Mouse (Mus musculus) hindbrain, embryonic 15.5 days (tissue): Measurements from ENCODE around the gene Aff3. TPM values are rescaled to one million over a fixed set of nuclear protein-coding genes. Genes with fewer than 3 reads are reported as not detected.
A peak's percentile ranks its signal among the peaks of the same experiment; 100 is the strongest.

Source experiments
- ATAC-seq: fragments of 200-750 bp; cut with Nextera tagmentation; 2 replicates; pipeline ENCODE4 v1.8.0; 2017; ENCODE audit warnings: low read depth, moderate number of reproducible peaks, moderate TSS enrichment; ENCODE audit not compliant: low FRiP score
- H3K27ac ChIP-seq: fragments of 300-500 bp; sonication (generic); replicated peaks from 2 replicates; pipeline ENCODE4 v1.5.1; 2015; ENCODE audit warnings: mild to moderate bottlenecking, inconsistent platforms
- H3K27me3 ChIP-seq: fragments of 300-500 bp; sonication (generic); 2 replicates; pipeline ENCODE4 v1.6.1; 2015; ENCODE audit warnings: control low read depth, inconsistent platforms
- H3K36me3 ChIP-seq: fragments of 300-500 bp; sonication (generic); 2 replicates; pipeline ENCODE4 v1.6.1; 2015; ENCODE audit warnings: control low read depth, inconsistent platforms
- H3K4me1 ChIP-seq: fragments of 300-500 bp; sonication (generic); replicated peaks from 2 replicates; pipeline ENCODE4 v1.6.1; 2015; ENCODE audit warnings: control low read depth, inconsistent platforms
- H3K4me2 ChIP-seq: fragments of 300-500 bp; sonication (generic); 2 replicates; pipeline ENCODE4 v1.6.1; 2015; ENCODE audit warnings: moderate library complexity, mild to moderate bottlenecking, inconsistent platforms
- H3K4me3 ChIP-seq: fragments of 300-500 bp; sonication (generic); 2 replicates; pipeline ENCODE4 v1.5.1; 2015; ENCODE audit warnings: mild to moderate bottlenecking, inconsistent platforms
- H3K9ac ChIP-seq: fragments of 300-500 bp; sonication (generic); 2 replicates; pipeline ENCODE4 v1.6.1; 2015; ENCODE audit warnings: inconsistent platforms
- H3K9me3 ChIP-seq: fragments of 300-500 bp; sonication (generic); 2 replicates; pipeline ENCODE4 v1.6.1; 2016; ENCODE audit warnings: control low read depth, inconsistent platforms
- WGBS: fragments of 180-500 bp; shearing (Covaris S2); methylation state at CpG from one replicate; pipeline ENCODE4 v1.1.7; 2015; 5-methylcytosine and 5-hydroxymethylcytosine counted together
- polyA plus RNA-seq: library from polyadenylated mRNA; unstranded; fragments of >200 nt; fragmentation: Nextera tagmentation; extraction: Ambion mirVana; gene quantifications from 2 replicates; pipeline ENCODE4 v1.2.1, GENCODE M21; 2015

Aff3 gene
- polyA plus RNA-seq, 1 experiment from 2014 or later, result 33.4 TPM

DNA sequence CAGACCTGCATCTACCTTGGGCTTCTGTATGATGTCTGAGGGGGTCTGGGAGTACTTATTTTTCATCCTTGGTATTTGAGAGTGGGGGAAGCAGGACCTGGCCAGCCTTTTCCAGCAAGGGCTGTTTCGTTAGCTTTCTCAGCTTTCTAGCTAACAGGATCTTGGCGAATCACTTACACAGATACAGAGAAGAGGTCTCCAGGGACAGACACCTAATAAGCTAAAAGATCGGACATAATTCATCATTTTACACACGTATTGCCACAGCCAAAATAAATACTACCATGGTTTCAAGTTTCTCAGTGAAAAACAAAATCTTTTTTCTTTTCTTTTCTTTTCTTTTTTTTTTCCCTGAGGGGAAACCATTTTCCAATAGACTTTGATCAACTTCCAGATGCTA lies 354.7 kb downstream of the Aff3 start:
- 73% methylated on average over 4 of the region's 4 CpGs for WGBS
- Histone ChIP-seq H3K9me3 (no peaks in the 10 kb centered on the region), H3K4me2 (no peak overlapping the region), H3K9ac (no peak overlapping the region), H3K27ac (no peak overlapping the region), H3K4me3 (no peak overlapping the region), H3K36me3 (no peaks in the 10 kb centered on the region), H3K27me3 (no peaks in the 10 kb centered on the region), H3K4me1 (peaks cover 16% of the 10 kb centered on the region)
- ATAC-seq, result no peak

DNA sequence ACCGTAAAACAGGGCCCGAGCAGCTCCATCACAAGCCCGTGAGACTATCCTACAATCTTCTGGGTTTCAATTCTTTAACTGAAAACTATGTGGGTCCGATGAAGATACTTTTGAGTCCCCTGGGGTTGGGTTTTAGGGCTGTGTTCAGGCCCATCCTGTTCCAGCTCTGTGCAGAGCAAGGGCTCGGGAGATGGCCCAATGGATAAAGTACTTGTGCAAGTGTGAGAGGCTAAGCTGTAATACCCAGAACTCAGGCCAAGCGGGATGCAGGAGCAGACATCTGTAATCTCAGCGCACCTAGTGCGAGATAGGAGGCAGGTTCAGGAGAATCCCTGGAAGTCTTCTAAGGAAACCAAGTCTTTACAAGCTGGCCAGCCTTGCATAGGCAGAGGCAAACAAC lies 355.4 kb downstream of the Aff3 start:
- Histone ChIP-seq H3K27ac (no peak overlapping the region), H3K9ac (no peak overlapping the region), H3K4me1 (peaks cover 16% of the 10 kb centered on the region), H3K36me3 (no peaks in the 10 kb centered on the region), H3K4me2 (no peak overlapping the region), H3K4me3 (no peak overlapping the region), H3K27me3 (no peaks in the 10 kb centered on the region), H3K9me3 (no peaks in the 10 kb centered on the region)
- no peak for ATAC-seq
- WGBS, result 98% methylated on average over 8 of the region's 8 CpGs

- H3K36me3 ChIP-seq, result no peaks in the 10 kb centered on the region
- peak; percentile 49; the same call in 1 of the 2 replicates for ATAC-seq
- H3K4me3 ChIP-seq, result no peak overlapping the region
- no peaks in the 10 kb centered on the region for H3K9me3 ChIP-seq
- peaks cover 16% of the 10 kb centered on the region for H3K4me1 ChIP-seq
- H3K4me2 ChIP-seq, result no peak overlapping the region
- WGBS, result 48% methylated on average over 3 of the region's 3 CpGs
- peak overlapping the region; percentile 47 for H3K27ac ChIP-seq
- no peak overlapping the region for H3K9ac ChIP-seq
- no peaks in the 10 kb centered on the region for H3K27me3 ChIP-seq
Measured at GRCm38 (mm10) chr1:38308705-38308996, 356.1 kb downstream of the Aff3 start.

- H3K4me3 ChIP-seq, result no peak overlapping the region
- H3K9me3 ChIP-seq, result no peaks in the 10 kb centered on the region
- no peaks in the 10 kb centered on the region for H3K27me3 ChIP-seq
- no peak overlapping the region for H3K9ac ChIP-seq
- H3K36me3 ChIP-seq, result no peaks in the 10 kb centered on the region
- H3K4me2 ChIP-seq, result no peak overlapping the region
- H3K27ac ChIP-seq, result peak overlapping the region; percentile 47
- ATAC-seq, result peak; percentile 74
- H3K4me1 ChIP-seq, result peaks cover 16% of the 10 kb centered on the region
- 42% methylated on average over 7 of the region's 7 CpGs for WGBS
Measured at GRCm38 (mm10) chr1:38307821-38308704, 356.7 kb downstream of the Aff3 start.

- Histone ChIP-seq H3K27ac (no peak overlapping the region), H3K9me3 (no peaks in the 10 kb centered on the region), H3K27me3 (no peaks in the 10 kb centered on the region), H3K4me2 (no peak overlapping the region), H3K36me3 (no peaks in the 10 kb centered on the region), H3K4me3 (no peak overlapping the region), H3K9ac (no peak overlapping the region), H3K4me1 (peaks cover 16% of the 10 kb centered on the region)
- no peak for ATAC-seq
- WGBS, result 93% methylated on average over 11 of the region's 11 CpGs
Measured at GRCm38 (mm10) chr1:38307234-38307633, 357.5 kb downstream of the Aff3 start.

DNA sequence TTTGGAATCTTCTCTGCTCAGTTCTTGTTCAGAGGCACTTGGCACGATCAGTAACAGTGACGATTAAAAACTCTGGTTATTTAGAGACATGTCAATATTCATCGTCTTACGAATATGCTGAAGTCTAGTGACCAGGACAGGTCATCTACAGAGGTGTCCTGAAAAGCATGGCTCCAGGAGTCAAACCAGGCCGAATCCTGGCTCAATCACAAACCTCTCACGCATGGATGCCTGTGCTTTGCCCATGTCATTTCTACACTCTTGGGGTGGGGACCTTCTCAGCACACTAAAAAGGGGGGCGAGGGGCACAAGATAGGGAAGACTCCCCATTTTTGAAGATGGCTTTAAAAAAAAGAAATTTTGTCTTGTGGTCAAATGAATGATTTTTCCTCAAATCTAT lies 358.6 kb downstream of the Aff3 start:
- H3K9ac ChIP-seq, result no peak overlapping the region
- ATAC-seq, result no peak
- no peaks in the 10 kb centered on the region for H3K36me3 ChIP-seq
- no peak overlapping the region for H3K4me2 ChIP-seq
- peaks cover 16% of the 10 kb centered on the region for H3K4me1 ChIP-seq
- no peaks in the 10 kb centered on the region for H3K27me3 ChIP-seq
- WGBS, result 85% methylated on average over 7 of the region's 7 CpGs
- H3K9me3 ChIP-seq, result no peaks in the 10 kb centered on the region
- H3K4me3 ChIP-seq, result no peak overlapping the region
- no peak overlapping the region for H3K27ac ChIP-seq

DNA sequence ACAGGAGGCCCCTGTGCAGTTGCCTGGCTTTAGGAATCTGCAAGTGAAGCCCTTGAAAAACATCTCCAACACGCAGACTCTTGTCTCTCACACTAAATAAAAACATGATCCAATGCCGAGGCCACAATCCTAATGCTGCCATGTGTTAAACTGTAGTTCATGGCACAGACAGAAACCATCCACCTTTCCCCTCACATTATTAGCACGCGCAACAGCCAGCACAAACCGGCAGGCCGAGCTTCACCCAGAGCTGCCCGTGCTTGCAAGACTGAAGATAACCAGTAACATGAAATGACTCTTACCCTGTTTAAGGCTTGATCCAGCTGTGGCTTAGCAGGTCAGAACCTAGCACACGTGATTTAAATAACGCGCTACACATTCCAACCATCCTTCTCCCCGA lies 360.4 kb downstream of the Aff3 start:
- H3K27me3 ChIP-seq, result no peaks in the 10 kb centered on the region
- WGBS, result 90% methylated on average over 11 of the region's 11 CpGs
- no peak overlapping the region for H3K4me2 ChIP-seq
- H3K9me3 ChIP-seq, result no peaks in the 10 kb centered on the region
- H3K27ac ChIP-seq, result no peak overlapping the region
- H3K4me1 ChIP-seq, result peaks cover 16% of the 10 kb centered on the region
- no peak overlapping the region for H3K4me3 ChIP-seq
- ATAC-seq, result no peak
- H3K36me3 ChIP-seq, result no peaks in the 10 kb centered on the region
- no peak overlapping the region for H3K9ac ChIP-seq

DNA sequence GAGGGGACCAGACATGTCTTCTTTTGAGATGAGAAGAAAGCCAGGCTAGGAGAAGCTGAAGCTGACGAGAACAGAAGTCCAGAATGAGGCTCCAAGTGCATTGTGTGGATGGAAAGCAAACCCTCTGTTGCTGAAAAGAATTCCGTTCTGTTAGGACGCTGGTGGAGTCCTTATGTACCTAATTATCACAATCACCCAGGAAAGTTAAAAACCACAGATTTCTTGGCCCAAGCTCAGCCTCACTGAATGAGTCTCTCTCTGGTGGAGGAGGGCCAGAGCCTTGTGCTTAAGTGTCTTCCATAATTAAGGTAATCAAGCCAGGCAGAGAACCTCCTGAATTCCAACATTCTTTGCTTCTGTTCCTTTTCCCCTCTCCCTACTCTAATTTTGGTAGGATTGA lies 366.5 kb downstream of the Aff3 start:
- Histone ChIP-seq H3K4me1 (peaks cover under 1% of the 10 kb centered on the region), H3K9ac (no peak overlapping the region), H3K4me3 (no peak overlapping the region), H3K9me3 (no peaks in the 10 kb centered on the region), H3K27ac (no peak overlapping the region), H3K36me3 (no peaks in the 10 kb centered on the region), H3K4me2 (no peak overlapping the region), H3K27me3 (no peaks in the 10 kb centered on the region)
- 65% methylated on average over 3 of the region's 3 CpGs for WGBS
- no peak for ATAC-seq

- no peak overlapping the region for H3K27ac ChIP-seq
- H3K36me3 ChIP-seq, result no peaks in the 10 kb centered on the region
- H3K9me3 ChIP-seq, result no peaks in the 10 kb centered on the region
- no peak overlapping the region for H3K9ac ChIP-seq
- H3K4me1 ChIP-seq, result peaks cover 8% of the 10 kb centered on the region
- H3K4me2 ChIP-seq, result no peak overlapping the region
- no peak for ATAC-seq
- 88% methylated on average over 6 of the region's 6 CpGs for WGBS
- H3K27me3 ChIP-seq, result no peaks in the 10 kb centered on the region
- H3K4me3 ChIP-seq, result no peak overlapping the region
Measured at GRCm38 (mm10) chr1:38294906-38295305, 369.8 kb downstream of the Aff3 start.

GRCm38 (mm10) chr1:38294336-38294695 lies 370.4 kb downstream of the Aff3 start:
- H3K27ac ChIP-seq, result no peak overlapping the region
- WGBS, result 96% methylated on average over 9 of the region's 9 CpGs
- peaks cover 8% of the 10 kb centered on the region for H3K4me1 ChIP-seq
- no peaks in the 10 kb centered on the region for H3K36me3 ChIP-seq
- no peak overlapping the region for H3K4me2 ChIP-seq
- no peaks in the 10 kb centered on the region for H3K9me3 ChIP-seq
- no peak for ATAC-seq
- no peaks in the 10 kb centered on the region for H3K27me3 ChIP-seq
- no peak overlapping the region for H3K9ac ChIP-seq
- H3K4me3 ChIP-seq, result no peak overlapping the region

DNA sequence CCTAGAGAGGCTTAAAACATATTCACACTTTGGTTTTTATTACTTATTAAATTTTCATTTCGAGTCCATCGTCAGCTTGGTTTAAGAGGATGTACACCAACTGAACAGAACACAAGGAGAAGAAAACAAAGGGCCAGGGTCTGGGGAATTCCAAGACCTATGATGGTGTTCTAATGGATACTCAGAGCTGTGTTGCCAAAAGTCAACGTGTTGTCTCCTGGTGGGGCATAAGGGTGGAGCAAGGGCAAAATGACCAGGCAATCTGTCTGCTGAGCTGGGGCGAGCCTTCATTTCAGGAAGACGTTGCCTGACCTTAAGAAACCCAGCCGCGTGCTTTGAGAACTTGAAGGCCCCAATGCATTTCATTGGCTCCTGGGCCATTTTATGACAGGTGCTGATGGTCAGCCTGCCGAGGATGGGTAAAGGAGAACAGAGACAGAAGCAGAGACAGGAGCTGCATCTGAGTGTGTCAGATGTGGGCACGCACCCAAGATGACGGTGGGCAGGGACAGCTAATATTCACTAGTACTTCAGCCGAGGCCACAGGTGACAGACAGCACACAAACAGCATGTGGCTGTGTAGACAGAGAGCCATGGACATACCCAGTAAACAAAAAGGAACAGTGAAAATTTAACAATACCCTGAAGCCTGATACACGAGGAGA lies 371.0 kb downstream of the Aff3 start:
- ATAC-seq, result no peak
- H3K4me2 ChIP-seq, result no peak overlapping the region

GRCm38 (mm10) chr1:38292851-38293250 lies 371.9 kb downstream of the Aff3 start:
- no peaks in the 10 kb centered on the region for H3K36me3 ChIP-seq
- no peak overlapping the region for H3K9ac ChIP-seq
- ATAC-seq, result peak; percentile 77
- H3K4me1 ChIP-seq, result peaks cover 8% of the 10 kb centered on the region
- H3K9me3 ChIP-seq, result no peaks in the 10 kb centered on the region
- no peak overlapping the region for H3K4me3 ChIP-seq
- no peak overlapping the region for H3K4me2 ChIP-seq
- WGBS, result 49% methylated on average over 4 of the region's 4 CpGs
- no peaks in the 10 kb centered on the region for H3K27me3 ChIP-seq
- H3K27ac ChIP-seq, result no peak overlapping the region

More for the DNA sequence above, 371.0 kb downstream of the Aff3 start:
- Histone ChIP-seq H3K36me3 (no peaks in the 10 kb centered on the region), H3K9ac (no peak overlapping the region), H3K27ac (no peak overlapping the region), H3K9me3 (no peaks in the 10 kb centered on the region), H3K4me1 (peaks cover 8% of the 10 kb centered on the region), H3K4me3 (no peak overlapping the region), H3K27me3 (no peaks in the 10 kb centered on the region)
- WGBS, result 86% methylated on average over 12 of the region's 12 CpGs
